Mouse (Mus musculus) skeletal muscle tissue, adult 2 months (tissue): ENCODE results near the gene Tnnt1.

Experiments used
- DNase-seq: peaks from one replicate; pipeline ENCODE4 v3.0.0-alpha.2; 2012; ENCODE audit warnings: low read depth, low spot score

The Tnnt1 gene

GRCm38 (mm10) chr7:4497271-4497903 lies 18.8 kb downstream of the Tnnt1 start:
- DNase-seq, result no peak

GRCm38 (mm10) chr7:4496468-4496867 lies 19.7 kb downstream of the Tnnt1 start:
- DNase-seq, result no peak

DNA sequence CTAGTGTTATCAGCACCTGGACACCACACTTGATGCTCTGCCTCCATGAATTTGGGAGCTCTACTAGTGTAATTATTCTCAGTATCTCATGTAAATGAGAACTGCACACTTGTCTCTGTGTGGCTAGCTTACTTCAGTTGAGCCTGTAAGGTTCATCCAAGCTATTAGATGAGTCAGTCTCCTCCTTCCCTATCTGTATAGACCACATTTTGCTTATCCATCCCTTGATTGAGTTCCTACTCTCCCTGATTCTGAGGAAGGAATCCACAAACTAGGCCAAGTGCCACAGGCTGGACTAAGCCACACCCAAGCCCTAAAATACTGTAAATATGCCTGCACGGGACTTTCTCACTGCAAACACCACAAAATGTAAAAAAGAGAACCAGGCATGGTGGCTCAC lies 22.2 kb downstream of the Tnnt1 start:
- DNase-seq, result no peak

- DNase-seq, result peak; percentile 55
These were observed 23.6 kb downstream of the Tnnt1 start for GRCm38 (mm10) chr7:4492284-4493224.

DNA sequence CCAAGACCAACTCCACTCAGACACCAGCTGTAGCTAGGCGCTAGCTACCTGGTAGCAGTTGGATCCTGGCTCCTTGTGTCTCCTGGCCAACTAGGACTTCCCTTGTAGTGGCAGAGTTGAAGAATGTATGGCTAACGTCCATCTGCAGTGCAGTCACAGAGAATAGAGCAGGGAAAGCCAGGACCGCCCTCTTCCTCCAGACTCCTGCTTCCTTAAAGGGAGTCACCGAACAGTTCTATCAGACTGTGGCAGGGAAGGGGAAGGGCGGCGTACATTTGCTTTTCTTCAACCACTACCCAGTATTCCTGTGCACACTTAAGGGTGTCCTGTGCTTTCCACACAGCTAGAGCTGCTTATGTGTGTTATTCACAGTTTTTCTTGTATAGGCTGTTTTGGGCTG lies 24.9 kb downstream of the Tnnt1 start:
- DNase-seq, result no peak

- no peak for DNase-seq
These were observed 33.9 kb downstream of the Tnnt1 start for GRCm38 (mm10) chr7:4482281-4482680.

DNA sequence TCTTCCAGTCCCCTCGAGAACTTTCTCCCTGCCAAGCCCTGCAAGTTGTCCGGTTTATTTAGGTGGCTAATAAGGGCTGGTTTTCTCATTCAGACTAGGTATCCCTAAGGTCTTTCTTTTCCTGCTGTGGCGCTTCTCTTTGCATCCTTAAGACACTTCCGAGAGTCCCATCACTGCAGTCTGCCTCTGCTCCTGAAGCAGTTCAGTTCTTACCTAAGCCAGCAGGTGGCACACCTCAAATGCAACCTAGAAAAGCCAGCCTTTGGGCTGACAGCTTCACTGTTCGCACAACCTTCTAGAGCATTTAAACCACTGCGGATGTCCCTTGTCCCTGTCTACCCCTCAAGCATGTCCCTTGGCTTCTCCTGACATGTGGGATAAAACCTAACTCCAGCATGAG lies 36.5 kb downstream of the Tnnt1 start:
- no peak for DNase-seq

DNA sequence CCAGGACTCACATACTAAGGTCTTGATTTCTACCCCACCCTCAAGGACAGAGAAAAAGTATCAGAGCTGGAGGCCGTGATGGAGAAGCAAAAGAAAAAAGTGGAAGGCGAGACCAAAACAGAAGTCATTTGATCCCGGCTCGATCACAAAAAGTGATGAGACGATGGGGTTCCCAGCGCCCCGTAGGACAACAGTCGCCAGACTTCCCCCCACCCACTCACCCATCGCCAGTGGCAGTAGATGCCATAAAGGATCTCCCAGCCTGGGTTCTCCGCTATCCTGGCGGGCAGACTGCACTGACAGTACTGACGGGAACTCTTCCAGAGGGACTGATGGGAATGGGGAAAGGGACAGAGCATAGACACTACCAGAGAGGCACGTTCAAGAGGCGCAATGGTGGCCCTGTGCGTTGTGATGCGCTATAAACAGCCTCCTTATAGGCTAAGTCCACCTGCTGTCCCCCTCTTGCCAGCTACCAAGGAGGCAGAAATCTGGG lies 37.3 kb downstream of the Tnnt1 start:
- no peak for DNase-seq

GRCm38 (mm10) chr7:4478021-4478795 lies 38.0 kb downstream of the Tnnt1 start:
- peak; percentile 88 for DNase-seq

GRCm38 (mm10) chr7:4473940-4474339 lies 42.2 kb downstream of the Tnnt1 start:
- no peak for DNase-seq

- peak; percentile 28 for DNase-seq
These were observed 45.0 kb downstream of the Tnnt1 start for GRCm38 (mm10) chr7:4471179-4471555.

DNA sequence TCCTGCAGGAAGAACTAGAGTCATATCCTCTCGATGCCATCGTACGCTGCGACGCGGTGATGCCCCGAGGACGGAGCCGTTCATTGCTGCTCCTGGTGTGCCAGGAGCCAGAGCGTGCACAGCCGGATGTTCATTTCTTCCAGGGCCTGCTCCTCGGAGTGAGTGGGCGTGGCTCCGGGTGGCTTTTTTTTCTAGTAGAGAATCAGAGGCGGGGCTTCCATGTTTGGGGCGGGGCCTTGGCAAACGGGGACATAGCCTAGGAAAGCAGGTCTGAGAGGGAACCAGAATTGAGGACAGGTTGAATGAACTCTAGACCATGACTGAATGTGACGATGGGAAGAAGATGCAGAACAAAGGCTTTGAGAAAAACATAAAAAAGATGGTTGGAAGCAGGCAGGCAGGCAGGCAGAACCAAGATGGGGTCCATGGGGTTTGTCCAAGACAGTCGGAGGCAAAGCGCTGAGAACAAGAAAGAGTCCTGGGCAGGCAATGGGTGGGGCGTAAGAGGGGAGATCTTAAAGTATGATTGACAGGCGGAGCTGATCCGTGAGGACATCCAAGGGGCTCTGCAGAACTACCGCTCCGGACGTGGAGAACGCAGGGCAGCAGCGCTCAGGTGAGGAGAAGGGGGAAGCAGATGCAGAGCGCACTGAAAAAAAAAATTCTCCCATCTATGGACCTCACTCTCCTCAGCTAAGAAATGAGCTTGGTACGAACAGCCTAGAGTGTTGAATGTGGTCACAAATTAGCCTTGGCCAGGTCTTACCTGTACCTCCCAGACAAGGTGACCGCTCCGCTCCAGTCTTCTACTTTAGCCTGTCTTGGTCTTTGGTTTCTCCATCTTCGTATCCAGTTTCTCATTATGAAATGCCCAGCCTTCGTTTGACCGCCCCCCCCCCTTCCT lies 45.7 kb downstream of the Tnnt1 start:
- DNase-seq, result no peak

DNA sequence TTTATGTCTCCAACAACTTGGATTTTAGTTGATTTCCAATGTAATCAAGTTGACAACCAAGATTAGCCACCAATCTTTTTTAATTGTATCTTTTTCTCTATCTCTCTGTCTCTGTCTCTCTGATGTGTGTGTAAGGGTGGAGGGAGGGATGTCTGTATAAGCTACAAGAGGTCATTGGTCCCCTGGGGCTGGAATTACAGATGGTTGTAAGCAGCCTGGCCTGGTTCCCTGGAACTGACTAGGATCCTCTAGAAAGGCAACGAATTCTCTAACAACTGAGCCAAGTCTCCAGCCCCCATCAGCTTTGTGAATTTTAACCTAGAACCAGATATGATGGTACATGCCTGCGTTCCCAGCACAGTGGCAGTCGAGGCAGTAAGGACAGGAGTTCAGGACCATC lies 48.4 kb downstream of the Tnnt1 start:
- DNase-seq, result no peak

DNA sequence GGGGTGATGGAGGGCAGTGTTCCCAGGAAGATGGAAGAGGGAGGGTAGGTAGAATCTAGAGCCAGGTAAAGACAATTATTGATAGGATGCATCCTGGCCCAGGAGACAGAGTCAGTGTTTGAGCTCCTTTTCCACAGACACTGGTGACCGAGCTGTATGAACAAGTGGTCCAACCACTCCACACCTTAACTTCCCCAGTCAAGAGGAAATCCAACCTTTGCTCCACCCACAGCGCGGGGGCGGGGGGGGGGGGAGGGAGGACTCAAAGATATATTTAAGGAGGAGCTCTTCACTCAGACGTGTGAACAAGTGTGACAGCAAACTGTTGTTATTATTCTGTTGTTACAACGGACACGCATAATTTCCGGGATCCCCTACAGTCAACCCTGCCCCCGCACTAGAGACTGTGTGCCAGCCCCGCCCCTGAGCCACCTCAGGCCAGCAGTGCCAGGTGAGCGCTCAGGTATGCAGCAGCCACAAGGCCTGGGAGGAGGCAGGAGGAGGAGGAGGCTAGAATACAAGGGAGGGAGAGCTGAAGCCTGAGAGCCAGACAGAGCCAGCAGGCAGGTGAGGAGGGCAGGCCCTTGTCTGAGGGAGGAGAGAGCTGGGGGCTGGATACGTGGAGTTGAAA lies 51.9 kb downstream of the Tnnt1 start:
- DNase-seq, result no peak

DNA sequence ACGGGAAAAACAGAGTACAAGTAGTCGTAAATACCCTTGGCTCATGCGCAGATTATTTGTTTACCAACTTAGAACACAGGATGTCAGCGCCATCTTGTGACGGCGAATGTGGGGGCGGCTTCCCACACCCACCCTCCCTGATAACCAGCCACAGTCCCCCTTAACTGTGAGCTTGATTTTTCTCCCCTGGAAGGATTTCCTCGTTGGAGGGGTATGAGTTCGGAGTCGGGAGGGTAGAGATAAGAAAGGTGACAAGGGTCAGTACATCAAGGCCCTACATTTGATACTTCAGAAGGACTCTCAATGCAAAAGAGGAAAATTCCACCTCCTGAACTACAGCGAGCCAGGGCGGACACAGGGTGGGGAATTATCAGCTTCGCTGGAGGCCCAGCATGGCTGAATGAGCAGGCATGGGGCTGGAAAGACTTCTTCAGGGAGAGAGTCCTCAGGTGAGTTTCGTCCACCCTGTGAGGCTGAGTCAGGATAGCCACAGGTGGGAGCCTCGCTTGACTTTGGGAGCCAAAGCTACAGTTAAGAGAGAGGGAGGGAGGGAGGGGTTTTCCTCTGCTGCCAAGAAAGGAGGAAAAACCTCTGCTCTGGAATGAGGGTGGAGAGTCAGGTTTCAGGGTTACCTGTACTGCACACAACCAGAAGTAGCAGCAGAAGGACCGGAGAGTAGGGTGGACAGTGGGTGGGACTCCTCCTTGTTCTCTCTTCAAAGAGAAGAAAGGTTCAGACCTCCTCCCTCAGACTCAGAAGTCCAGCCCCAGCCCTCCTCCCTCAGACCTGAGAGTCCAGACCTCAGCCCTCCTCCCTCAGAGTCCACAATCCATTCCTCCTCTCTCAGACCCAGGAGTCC lies 55.4 kb downstream of the Tnnt1 start, which contains the start of gene Eps8l1:
Gene Eps8l1 (plus strand): TSS at position 99 of the 859 bp plus-strand sequence.
- no peak for DNase-seq
